Mouse (Mus musculus): ENCODE results near the gene Hoga1.
"Not testable (repeated sequence)": the region's sequence is repeated elsewhere in the genome, so short reads cannot be mapped to it uniquely, and the experiment has no call there.

Hoga1 gene

GRCm38 (mm10) chr19:42071886-42072608 lies 26.6 kb downstream of the Hoga1 start:
- DNase-seq (ENCODE audit: low read depth): no peak

- no peak for DNase-seq (ENCODE audit: low read depth)
Measured at GRCm38 (mm10) chr19:42072802-42073201, 27.4 kb downstream of the Hoga1 start.

GRCm38 (mm10) chr19:42075051-42075450 lies 29.6 kb downstream of the Hoga1 start:
- DNase-seq (ENCODE audit: low read depth): no peak

GRCm38 (mm10) chr19:42075992-42076391 lies 30.6 kb downstream of the Hoga1 start:
- no peak for DNase-seq (ENCODE audit: low read depth)

GRCm38 (mm10) chr19:42078566-42078965 lies 33.2 kb downstream of the Hoga1 start:
- no peak for DNase-seq (ENCODE audit: low read depth)

- peak; percentile 25 for DNase-seq (ENCODE audit: low read depth)
Measured at GRCm38 (mm10) chr19:42079006-42079405, 33.6 kb downstream of the Hoga1 start.

- no peak for DNase-seq (ENCODE audit: low read depth)
Measured at GRCm38 (mm10) chr19:42079950-42080349, 34.5 kb downstream of the Hoga1 start.

- no peak for DNase-seq (ENCODE audit: low read depth)
Measured at GRCm38 (mm10) chr19:42080469-42080868, 35.1 kb downstream of the Hoga1 start.

GRCm38 (mm10) chr19:42081613-42082012 lies 36.2 kb downstream of the Hoga1 start:
- DNase-seq (ENCODE audit: low read depth): not testable (repeated sequence)

GRCm38 (mm10) chr19:42085690-42086089 lies 40.3 kb downstream of the Hoga1 start:
- no peak for DNase-seq (ENCODE audit: low read depth)

GRCm38 (mm10) chr19:42086166-42086565 lies 40.8 kb downstream of the Hoga1 start, which contains the start of gene Morn4:
Gene Morn4, minus strand, starts transcription at chr19:42086357.
- peak; percentile 84 for DNase-seq (ENCODE audit: low read depth)

- peak; percentile 41 for DNase-seq (ENCODE audit: low read depth)
Measured at GRCm38 (mm10) chr19:42089103-42089747, 43.8 kb downstream of the Hoga1 start.

GRCm38 (mm10) chr19:42089748-42090595 lies 44.6 kb downstream of the Hoga1 start, which contains the start of gene Pi4k2a:
Gene Pi4k2a, plus strand, starts transcription at chr19:42090470.
- DNase-seq (ENCODE audit: low read depth): peak; percentile 99

- peak; percentile 6 for DNase-seq (ENCODE audit: low read depth)
Measured at GRCm38 (mm10) chr19:42090637-42091141, 45.3 kb downstream of the Hoga1 start.

- no peak for DNase-seq (ENCODE audit: low read depth)
Measured at GRCm38 (mm10) chr19:42099406-42099805, 54.0 kb downstream of the Hoga1 start.

GRCm38 (mm10) chr19:42104681-42105080 lies 59.3 kb downstream of the Hoga1 start:
- DNase-seq (ENCODE audit: low read depth): no peak

- no peak for DNase-seq (ENCODE audit: low read depth)
Measured at GRCm38 (mm10) chr19:42115783-42116335, 70.4 kb downstream of the Hoga1 start.

GRCm38 (mm10) chr19:42118142-42118541 lies 72.7 kb downstream of the Hoga1 start:
- no peak for DNase-seq (ENCODE audit: low read depth)

GRCm38 (mm10) chr19:42118596-42118995 lies 73.2 kb downstream of the Hoga1 start:
- DNase-seq (ENCODE audit: low read depth): no peak

GRCm38 (mm10) chr19:42120451-42120850 lies 75.0 kb downstream of the Hoga1 start:
- DNase-seq (ENCODE audit: low read depth): no peak

Data from c-Kit-positive CD71-positive TER-119-negative erythroid progenitor cells, embryonic 14.5 days (primary cell).